In the genomic region with DNA sequence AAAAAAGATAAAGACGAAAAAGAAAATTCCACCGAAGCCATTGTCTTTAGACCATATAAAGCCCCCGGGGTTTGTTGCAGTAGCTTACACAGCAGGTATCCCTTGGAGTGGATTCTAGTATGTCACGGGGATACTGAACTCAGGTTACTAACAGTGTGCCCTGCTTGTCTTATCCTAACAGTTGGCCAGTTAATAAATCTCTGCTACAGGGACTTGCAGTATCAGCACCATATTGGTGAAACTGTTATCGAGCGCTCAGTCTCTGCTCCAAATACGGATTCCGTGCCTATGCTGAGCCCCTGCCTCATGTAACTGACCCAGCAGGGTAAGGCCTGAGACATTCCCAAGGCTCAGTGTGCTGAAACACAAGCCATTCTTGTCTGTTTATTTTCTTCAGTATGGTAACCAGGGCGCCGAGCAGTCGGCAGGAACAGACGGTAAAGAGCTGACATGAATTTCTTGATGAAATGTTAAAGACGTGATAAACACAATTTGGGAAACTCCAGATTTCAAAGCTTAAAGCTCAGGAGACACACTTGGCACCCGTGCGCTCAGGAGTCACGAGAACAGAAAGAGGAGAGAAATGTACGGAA, we compare ENCODE assay signal across 24 mouse cellular contexts. TPM values are rescaled to one million over a fixed set of nuclear protein-coding genes. Genes with fewer than 3 reads are reported as not detected.
"Had no signal": no experiment of that assay in that cellular context is flagged by ENCODE, and none has a peak within 500 bp of the region (broad histone marks: within the 10 kb centered on the region; RNA-seq: fewer than 3 reads in every experiment).

No protein-coding gene starts in this region.

- H3K9me3 ChIP-seq: limb, embryonic 12.5 days; limb, embryonic 15.5 days; midbrain, embryonic 12.5 days; midbrain, embryonic 15.5 days; neural tube, embryonic 12.5 days; neural tube, embryonic 15.5 days; stomach, embryonic 15.5 days had no signal

- DNase-seq: kidney, adult 8-10 months; kidney, postnatal 25 days; left cerebral cortex, postnatal 4 days; liver, postnatal 0 days; lung, embryonic 14.5 days; right cerebral cortex, adult 18-20 months; right cerebral cortex, postnatal 14 days; right cerebral cortex, postnatal 4 days; spleen, adult 18-20 months; thymus, postnatal 25 days had no signal

- H3K4me2 ChIP-seq: limb, embryonic 12.5 days; limb, embryonic 15.5 days; liver, embryonic 11.5 days; lung, embryonic 14.5 days; midbrain, embryonic 12.5 days; midbrain, embryonic 15.5 days; neural tube, embryonic 12.5 days; neural tube, embryonic 15.5 days; stomach, embryonic 15.5 days had no signal

- H3K4me3 ChIP-seq: layer of hippocampus, adult 2 months; limb, embryonic 12.5 days; limb, embryonic 15.5 days; midbrain, embryonic 12.5 days; midbrain, embryonic 15.5 days; neural tube, embryonic 12.5 days; neural tube, embryonic 15.5 days; stomach, embryonic 15.5 days had no signal

- H3K27ac ChIP-seq: layer of hippocampus, adult 2 months; limb, embryonic 12.5 days; limb, embryonic 15.5 days; liver, embryonic 14.5 days; macrophage; midbrain, embryonic 12.5 days; midbrain, embryonic 15.5 days; neural tube, embryonic 12.5 days; neural tube, embryonic 15.5 days; stomach, embryonic 15.5 days had no signal

- H3K9ac ChIP-seq: limb, embryonic 12.5 days; limb, embryonic 15.5 days; liver, embryonic 14.5 days; liver, postnatal 0 days; lung, embryonic 14.5 days; midbrain, embryonic 12.5 days; midbrain, embryonic 15.5 days; neural tube, embryonic 12.5 days; neural tube, embryonic 15.5 days; stomach, embryonic 15.5 days had no signal

- ATAC-seq: lung, postnatal 0 days; midbrain, embryonic 15.5 days had no signal

- H3K36me3 ChIP-seq: limb, embryonic 12.5 days; limb, embryonic 15.5 days; midbrain, embryonic 12.5 days; midbrain, embryonic 15.5 days; neural tube, embryonic 12.5 days; neural tube, embryonic 15.5 days; stomach, embryonic 15.5 days had no signal

- H3K27me3 ChIP-seq: limb, embryonic 12.5 days; limb, embryonic 15.5 days; midbrain, embryonic 12.5 days; midbrain, embryonic 15.5 days; neural tube, embryonic 12.5 days; neural tube, embryonic 15.5 days; stomach, embryonic 15.5 days had no signal

- H3K4me1 ChIP-seq: limb, embryonic 12.5 days; limb, embryonic 15.5 days; midbrain, embryonic 12.5 days; midbrain, embryonic 15.5 days; neural tube, embryonic 12.5 days; neural tube, embryonic 15.5 days; stomach, embryonic 15.5 days had no signal

RNA-seq across cellular contexts. Expression of a gene that starts 8.1 kb away (rescaled TPM):
- total RNA-seq: layer of hippocampus, adult 2 months; layer of hippocampus, postnatal 10 days; left cerebral cortex, postnatal 14 days; left cerebral cortex, postnatal 4 days had no signal
- polyA plus RNA-seq: liver, postnatal 0 days; macrophage; midbrain, embryonic 15.5 days; stomach, embryonic 15.5 days had no signal
